Mouse (Mus musculus) liver, postnatal 0 days (tissue): ENCODE results near the gene Sidt1.

ENCODE experiments used
- CTCF ChIP-seq: sonication (generic); IDR thresholded peaks from 2 replicates; pipeline ENCODE4 v1.5.1; 2016; ENCODE audit warnings: antibody characterized with exemption, low read depth
- EP300 ChIP-seq: IDR thresholded peaks from 2 replicates; pipeline ENCODE4 v1.6.1; 2016; ENCODE audit warnings: antibody characterized with exemption, low read depth, mild to moderate bottlenecking

GRCm38 (mm10) chr16:44243323-44243722 is 89.7 kb downstream of the Sidt1 start:
- TF ChIP-seq EP300 (no peak), CTCF (no peak)
